Mouse (Mus musculus): ENCODE measurements at regions not wholly inside any gene's neighbourhood (a gene's known extent, or its start where the extent isn't known, plus 50 kb on each side); places are given as distances from the start of the nearest gene placed in this dataset.

DNA sequence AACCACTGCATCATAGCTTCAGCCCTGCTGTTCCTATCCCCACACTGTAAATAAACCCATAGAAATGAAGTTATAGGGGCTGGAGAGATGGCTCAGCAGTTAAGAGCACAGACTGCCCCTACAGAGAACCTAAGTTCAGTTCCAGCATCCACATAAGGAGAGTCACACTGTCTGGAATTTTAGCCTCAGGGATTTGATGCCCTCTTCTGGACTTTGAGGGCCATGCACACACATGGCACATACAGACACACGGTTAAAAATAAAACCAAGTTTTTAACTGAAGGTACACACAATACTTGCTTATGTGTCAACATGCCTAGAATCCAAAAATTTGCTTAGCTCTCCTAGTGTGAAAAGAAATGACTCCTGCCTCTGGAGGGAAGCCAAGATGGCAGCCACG, 61.1 kb upstream of the Bnip2 start:
- no peak for TF ChIP-seq POLR2A (IDR thresholded peaks at IDR 0.05; ENCODE audit: extremely low read depth, insufficient read depth, low read length)
- TF ChIP-seq CTCF (IDR thresholded peaks at IDR 0.05; ENCODE audit: low read depth, low read length) = no peak

Data from liver, adult 2 months (tissue).